ENCODE assay signal across 27 mouse cellular contexts in the genomic region with DNA sequence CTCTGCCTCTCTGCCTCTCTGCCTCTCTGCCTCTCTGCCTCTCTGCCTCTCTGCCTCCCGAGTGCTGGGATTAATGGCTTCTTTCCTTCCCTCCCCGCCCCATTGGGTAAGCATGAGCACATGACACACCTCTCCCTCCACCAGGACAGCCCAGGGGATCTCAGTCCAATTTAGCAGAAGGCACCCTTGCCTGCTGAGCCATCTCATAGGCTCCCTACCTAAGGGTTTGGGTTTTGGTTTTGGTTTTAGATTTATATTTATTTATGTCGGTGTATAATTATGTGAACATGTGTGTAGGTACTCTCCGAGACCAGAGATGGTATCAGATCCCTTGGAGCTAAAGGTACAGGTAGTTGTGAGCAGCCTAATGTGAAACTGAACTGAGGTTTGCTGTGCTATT. TPM values are rescaled to one million over a fixed set of nuclear protein-coding genes. Genes with fewer than 3 reads are reported as not detected.
DNase-seq lines count a peak whose midpoint lies in the region; ATAC-seq and TF ChIP-seq lines count a peak whose summit lies in the region.
"Had no signal": no experiment of that assay in that cellular context is flagged by ENCODE, and none has a peak within 500 bp of the region (broad histone marks: within the 10 kb centered on the region; RNA-seq: fewer than 3 reads in every experiment).

No protein-coding gene starts in this region.

- no peaks in the 10 kb centered on the region for H3K9me3 ChIP-seq in MEL (replicated peaks; ENCODE audit: insufficient read depth, low read length)
- H3K9me3 ChIP-seq: embryonic facial prominence, embryonic 13.5 days; forebrain, embryonic 13.5 days; hindbrain, embryonic 15.5 days; liver, embryonic 15.5 days; midbrain, embryonic 12.5 days; stomach, embryonic 15.5 days had no signal

- 0 out of 4 replicates have a peak, but pooled peaks cover 0 to 2% of the 10 kb centered on the region in 2 experiments for H3K4me1 ChIP-seq in MEL (ENCODE audit: control insufficient read depth in 1 of 2, insufficient read depth in 2 of 2, low read length in 2 of 2)
- H3K4me1 ChIP-seq: embryonic facial prominence, embryonic 13.5 days; forebrain, embryonic 13.5 days; hindbrain, embryonic 15.5 days; midbrain, embryonic 12.5 days; stomach, embryonic 15.5 days had no signal

- TF ChIP-seq POLR2A in MEL (IDR thresholded peaks at IDR 0.05; ENCODE audit: control insufficient read depth in 1 of 2, insufficient read depth in 1 of 2, low read depth in 1 of 2, low read length in 2 of 2, poor library complexity in 1 of 2), result no peak

- TF ChIP-seq EP300 in MEL (IDR thresholded peaks at IDR 0.05; ENCODE audit: low read depth in 1 of 2, low read length in 2 of 2), result no peak

- H3K27ac ChIP-seq in MEL (ENCODE audit: control insufficient read depth, low read depth, low read length), result no peak overlapping the region
- H3K27ac ChIP-seq: embryonic facial prominence, embryonic 13.5 days; forebrain, embryonic 13.5 days; gastrocnemius, adult 2 months; hindbrain, embryonic 15.5 days; layer of hippocampus, adult 2 months; liver, embryonic 15.5 days; macrophage; midbrain, embryonic 12.5 days; stomach, embryonic 15.5 days had no signal

- H3K36me3 ChIP-seq in MEL (ENCODE audit: control insufficient read depth in 1 of 2, insufficient read depth in 2 of 2, low read length in 2 of 2), result no peaks in the 10 kb centered on the region; a peak in 1 of 4 replicates
- H3K36me3 ChIP-seq: embryonic facial prominence, embryonic 13.5 days; hindbrain, embryonic 15.5 days; liver, embryonic 15.5 days; midbrain, embryonic 12.5 days; stomach, embryonic 15.5 days had no signal

- H3K9ac ChIP-seq in MEL (ENCODE audit: control insufficient read depth, low read depth, low read length, poor library complexity, severe bottlenecking), result no peak overlapping the region
- H3K9ac ChIP-seq: embryonic facial prominence, embryonic 13.5 days; forebrain, embryonic 13.5 days; hindbrain, embryonic 15.5 days; liver, embryonic 15.5 days; midbrain, embryonic 12.5 days; stomach, embryonic 15.5 days had no signal

- no peaks in the 10 kb centered on the region for H3K79me2 ChIP-seq in MEL (ENCODE audit: control insufficient read depth, insufficient read depth, low read length, poor library complexity)

- TF ChIP-seq CTCF in MEL (IDR thresholded peaks at IDR 0.05 in 2 of 3, conservative IDR thresholded peaks at IDR 0.05 in 1 of 3; ENCODE audit: control insufficient read depth in 1 of 3, insufficient read depth in 1 of 3, low read depth in 2 of 3, low read length in 3 of 3, poor library complexity in 1 of 3, severe bottlenecking in 1 of 3), result no peak

- no peak overlapping the region for H3K4me3 ChIP-seq in MEL (ENCODE audit: control insufficient read depth in 1 of 2, insufficient read depth in 1 of 2, low read depth in 2 of 2, low read length in 2 of 2)
- H3K4me3 ChIP-seq: embryonic facial prominence, embryonic 13.5 days; forebrain, embryonic 13.5 days; gastrocnemius, adult 2 months; hindbrain, embryonic 15.5 days; layer of hippocampus, adult 2 months; liver, embryonic 15.5 days; midbrain, embryonic 12.5 days; stomach, embryonic 15.5 days had no signal

- DNase-seq in MEL (ENCODE audit: low read depth, low spot score), result no peak
- no peak for DNase-seq in lung, adult 18-20 months
- no peak for DNase-seq in gastrocnemius, postnatal 25 days
- no peak for DNase-seq in cerebellum, postnatal 25 days
- DNase-seq: cerebellum, adult 18-20 months; cerebellum, postnatal 14 days; embryo, embryonic 11 days; gastrocnemius, adult 2 months; heart, adult 11 months; kidney, postnatal 25 days; right cerebral cortex, postnatal 25 days; spleen, adult 18-20 months; thymus, postnatal 25 days had no signal

- no peak for TF ChIP-seq RAD21 in MEL (IDR thresholded peaks at IDR 0.05; ENCODE audit: low read depth, low read length)

- H3K27me3 ChIP-seq in MEL (ENCODE audit: control insufficient read depth in 1 of 2, insufficient read depth in 2 of 2, low read length in 2 of 2), result no peaks in the 10 kb centered on the region
- H3K27me3 ChIP-seq: embryonic facial prominence, embryonic 13.5 days; forebrain, embryonic 13.5 days; hindbrain, embryonic 15.5 days; liver, embryonic 15.5 days; midbrain, embryonic 12.5 days; Patski; stomach, embryonic 15.5 days had no signal

- peak; percentile 75 for ATAC-seq in CD4-positive, CD25-positive, alpha-beta regulatory T cell, adult 4 months
- ATAC-seq in granulocyte monocyte progenitor cell, adult 5-6 weeks (replicated peaks; ENCODE audit: poor library complexity, severe bottlenecking), result 0 out of 2 replicates have a peak, but pooled peaks have one; percentile 21
- ATAC-seq in neutrophil, adult 5-6 weeks (ENCODE audit: extremely low read depth, insufficient number of reproducible peaks, low FRiP score, poor library complexity, severe bottlenecking), result peak; percentile 16; the same call in 1 of the 2 replicates
- ATAC-seq: forebrain, embryonic 13.5 days; intestine, postnatal 0 days; lung, postnatal 0 days; Patski had no signal

TF ChIP-seq in MEL, 35 proteins besides CTCF, POLR2A, EP300 and RAD21:
- TF ChIP-seq RCOR1 (IDR thresholded peaks at IDR 0.05; ENCODE audit: low read depth, low read length) (no peak), USF1 (IDR thresholded peaks at IDR 0.05; ENCODE audit: low read depth, low read length) (peak; percentile 65; the same call in 1 of the 2 replicates), ZNF384 (IDR thresholded peaks at IDR 0.05; ENCODE audit: low read depth, low read length) (no peak), TBP (IDR thresholded peaks at IDR 0.05; ENCODE audit: low read depth, low read length) (no peak), CHD1 (IDR thresholded peaks at IDR 0.05; ENCODE audit: low read depth, low read length) (no peak), MYB (IDR thresholded peaks at IDR 0.05; ENCODE audit: low read depth, low read length) (no peak), BHLHE40 (IDR thresholded peaks at IDR 0.05; ENCODE audit: borderline replicate concordance, low read depth, low read length) (no peak), POLR2AphosphoS5 (IDR thresholded peaks at IDR 0.05; ENCODE audit: borderline replicate concordance, low read depth, low read length) (no peak)

RNA-seq across cellular contexts. Expression of a gene that starts 24.0 kb away (rescaled TPM):
- 10 to 100 TPM; 22.5 to 34.3 TPM for polyA plus RNA-seq in CD4-positive, CD25-positive, alpha-beta regulatory T cell, adult 4 months (2017; shearing (Covaris generic))
- total RNA-seq in MEL (2012; rRNA removed), result 43.8 and 53.4 TPM in 2 replicates
- 10 to 100 TPM; 63.8 to 91.4 TPM for polyA plus RNA-seq in MEL (2012; ENCODE audit: insufficient read depth in 1 of 2, insufficient read length in 2 of 2, low read depth in 1 of 2, low replicate concordance in 2 of 2, missing spikeins in 1 of 2)
- 54.1 and 69.9 TPM in 2 replicates for total RNA-seq in granulocyte monocyte progenitor cell, adult 5-6 weeks (2014; fragmentation: Nextera tagmentation)
- total RNA-seq in granulocyte monocyte progenitor cell, adult 5-6 weeks (2017), result 47.4 and 53.9 TPM in 2 replicates
- total RNA-seq in neutrophil, adult 5-6 weeks (2017), result 31.3 and 49.2 TPM in 2 replicates
- 1 to 10 TPM; 6.0 to 9.3 TPM for total RNA-seq in gastrocnemius, postnatal 25 days (2021)

Comparison
In these comparisons a context has a peak if more than half of its experiments do, and no peak if none do; other contexts are left out.
1. ATAC-seq: peak in every context shown above with its lines; median percentile 75 in CD4-positive, CD25-positive, alpha-beta regulatory T cell, adult 4 months; 21 in granulocyte monocyte progenitor cell, adult 5-6 weeks; 16 in neutrophil, adult 5-6 weeks.